Mouse (Mus musculus) right cerebral cortex, adult 2 months (tissue): ENCODE data around the gene E130309D02Rik.

ENCODE experiments used
- DNase-seq, 2 experiments: peaks; one replicate each; pipeline ENCODE4 v3.0.0; 2021 to 2022; ENCODE audit warnings: low spot score in 2 of 2

Gene E130309D02Rik

GRCm38 (mm10) chr5:143309916-143310315, 5.2 kb downstream of the E130309D02Rik start:
- no peak for DNase-seq

DNA sequence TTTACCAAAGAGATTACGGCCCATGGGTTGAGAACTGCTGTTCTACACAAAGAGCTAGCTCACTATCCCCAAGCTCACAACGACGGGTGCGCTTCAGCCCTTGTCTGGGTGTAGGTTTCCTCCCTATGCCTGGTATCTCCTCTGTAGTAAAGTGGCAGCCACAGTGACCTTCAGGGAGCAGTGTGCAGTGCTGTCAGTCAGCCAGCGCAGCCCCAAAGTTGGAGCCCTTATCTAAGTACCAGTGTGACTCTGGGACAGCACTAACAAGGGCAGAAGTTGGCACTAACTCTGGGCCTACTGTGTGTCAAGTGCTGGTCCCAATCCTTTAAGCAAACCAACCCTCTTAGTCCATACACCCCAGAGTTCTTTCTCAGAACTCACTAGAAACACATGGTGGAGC, 6.3 kb downstream of the E130309D02Rik start:
- DNase-seq = no peak

DNA sequence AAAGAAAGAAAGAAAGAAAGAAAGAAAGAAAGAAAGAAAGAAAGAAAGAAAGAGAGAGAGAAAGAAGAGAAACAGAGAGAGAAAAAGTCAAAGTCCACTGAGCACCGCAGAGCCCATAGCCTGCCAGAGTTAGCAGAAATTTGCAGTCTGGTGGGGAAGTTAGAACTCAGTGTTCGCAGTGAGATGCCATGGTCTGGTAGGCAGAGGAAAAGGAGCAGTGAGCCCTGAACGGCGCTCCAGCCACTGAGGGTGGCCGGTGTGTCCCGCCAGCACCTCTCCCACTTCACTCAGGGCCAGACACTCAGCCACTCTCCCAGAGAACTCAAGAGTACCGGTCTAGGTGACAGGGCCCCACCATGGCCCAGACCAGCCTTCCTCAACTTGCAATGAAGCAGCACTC, 10.9 kb downstream of the E130309D02Rik start:
- DNase-seq = no peak

- DNase-seq = no peak
Measured at GRCm38 (mm10) chr5:143301296-143301695, 13.9 kb downstream of the E130309D02Rik start.

- peak; percentile 64 to 74 for DNase-seq
Measured at GRCm38 (mm10) chr5:143299686-143300085, 15.5 kb downstream of the E130309D02Rik start.

DNA sequence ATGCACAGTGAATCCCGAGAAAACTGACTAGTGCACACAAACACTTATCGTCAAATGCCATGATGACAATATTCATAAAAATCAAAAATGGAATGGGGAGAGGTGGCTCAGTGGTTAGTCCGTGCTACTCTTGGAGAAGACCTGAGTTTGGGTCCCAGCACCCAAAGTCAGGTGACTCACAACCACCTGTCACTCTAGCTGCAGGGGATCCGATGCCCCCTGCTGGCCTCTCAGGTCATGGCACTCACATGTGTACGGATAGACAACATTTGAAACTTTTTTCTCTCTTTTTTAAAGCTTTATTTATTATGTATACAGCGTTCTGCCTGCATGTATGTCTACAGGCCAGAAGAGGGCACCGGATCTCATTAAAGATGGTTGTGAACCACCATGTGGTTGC, 16.8 kb downstream of the E130309D02Rik start:
- DNase-seq = no peak

GRCm38 (mm10) chr5:143297986-143298385, 17.2 kb downstream of the E130309D02Rik start:
- no peak for DNase-seq

DNA sequence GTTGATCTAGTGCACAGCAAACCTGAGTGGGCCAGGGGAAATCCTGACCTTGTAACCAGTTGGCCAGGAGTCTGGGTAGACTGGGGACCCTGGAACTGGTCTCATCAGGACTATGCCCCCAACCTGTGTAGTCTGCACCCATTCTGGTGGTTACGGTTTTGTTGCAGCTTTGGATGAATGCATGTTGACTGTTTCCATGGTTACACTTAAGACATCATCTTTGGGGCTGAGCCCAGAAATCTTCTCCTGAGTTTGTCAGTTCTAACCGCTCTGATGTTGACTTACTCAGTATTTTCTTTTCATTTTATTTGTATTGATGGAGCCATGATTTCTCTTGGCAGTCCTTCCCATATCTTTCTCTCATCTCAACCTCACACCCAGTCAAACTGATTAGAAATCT, 19.8 kb downstream of the E130309D02Rik start:
- DNase-seq = no peak

GRCm38 (mm10) chr5:143294862-143295261, 20.3 kb downstream of the E130309D02Rik start:
- DNase-seq = no peak

- peak in 1 of 2 experiments; percentile 18 for DNase-seq
Measured at GRCm38 (mm10) chr5:143293404-143293803, 21.8 kb downstream of the E130309D02Rik start, which contains the start of gene Zfp853. Zfp853 (minus strand) TSS chr5:143293623.

DNA sequence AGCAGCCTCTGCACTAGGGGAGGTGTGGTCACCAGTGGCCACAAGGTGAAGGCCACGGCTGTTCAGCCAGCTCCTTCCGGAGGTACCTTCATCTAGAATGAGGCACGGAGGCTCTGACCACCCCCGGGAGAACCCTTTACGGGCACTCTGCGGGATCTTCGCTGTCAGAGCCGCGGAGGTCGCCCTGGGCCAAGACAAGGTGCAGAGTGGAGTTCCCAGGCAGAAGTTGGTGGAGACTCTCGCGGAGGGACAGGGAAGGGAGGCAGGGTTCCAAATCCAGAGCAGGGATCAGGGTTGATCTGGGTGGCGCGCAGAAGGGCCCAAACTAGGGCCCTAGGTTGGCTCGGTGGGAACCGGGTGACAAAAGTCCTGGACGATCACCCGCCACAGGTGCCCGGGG, 22.3 kb downstream of the E130309D02Rik start:
- no peak for DNase-seq

DNA sequence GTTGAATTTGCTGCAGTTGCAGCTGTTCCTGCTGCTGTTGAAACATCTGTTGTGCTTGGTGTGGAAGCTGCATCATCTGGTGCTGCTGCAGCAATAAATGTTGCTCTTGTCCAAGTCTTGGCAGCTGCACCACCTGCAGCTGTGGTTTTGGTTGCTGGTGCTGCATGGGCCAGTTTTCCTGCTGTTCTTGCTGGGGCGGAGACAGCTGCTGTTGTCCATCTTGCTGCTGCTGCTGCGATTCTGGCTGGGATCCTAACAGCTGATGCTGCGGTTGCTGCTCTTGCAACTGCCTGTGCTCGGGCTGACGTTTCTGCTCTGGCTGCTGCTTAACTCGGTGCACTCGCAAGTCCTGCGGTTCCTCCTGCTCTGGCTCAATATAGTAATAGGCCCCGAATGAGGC, 25.9 kb downstream of the E130309D02Rik start:
- no peak for DNase-seq

- DNase-seq = no peak
Measured at GRCm38 (mm10) chr5:143288378-143288911, 26.7 kb downstream of the E130309D02Rik start.

- DNase-seq = no peak
Measured at GRCm38 (mm10) chr5:143287774-143288328, 27.3 kb downstream of the E130309D02Rik start.

DNA sequence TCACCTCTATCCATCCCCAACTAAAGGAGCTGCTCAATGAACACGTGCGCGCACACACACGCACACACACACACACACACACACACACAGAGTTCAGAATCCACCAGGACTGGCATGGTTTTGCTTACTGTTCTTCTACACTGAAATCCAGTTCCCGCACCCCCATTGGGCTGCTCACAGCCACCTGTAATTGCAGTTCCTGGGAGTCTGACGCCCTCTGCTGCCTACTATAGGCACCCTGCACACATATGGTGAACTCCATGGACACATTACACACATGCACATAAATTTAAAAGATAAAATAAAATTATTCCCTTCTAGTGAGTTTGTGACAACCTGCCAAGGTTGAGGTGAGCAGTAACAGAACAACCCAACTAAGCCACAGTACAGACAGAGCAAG, 30.4 kb downstream of the E130309D02Rik start:
- DNase-seq = no peak

GRCm38 (mm10) chr5:143279247-143279646, 35.9 kb downstream of the E130309D02Rik start:
- DNase-seq = no peak

DNA sequence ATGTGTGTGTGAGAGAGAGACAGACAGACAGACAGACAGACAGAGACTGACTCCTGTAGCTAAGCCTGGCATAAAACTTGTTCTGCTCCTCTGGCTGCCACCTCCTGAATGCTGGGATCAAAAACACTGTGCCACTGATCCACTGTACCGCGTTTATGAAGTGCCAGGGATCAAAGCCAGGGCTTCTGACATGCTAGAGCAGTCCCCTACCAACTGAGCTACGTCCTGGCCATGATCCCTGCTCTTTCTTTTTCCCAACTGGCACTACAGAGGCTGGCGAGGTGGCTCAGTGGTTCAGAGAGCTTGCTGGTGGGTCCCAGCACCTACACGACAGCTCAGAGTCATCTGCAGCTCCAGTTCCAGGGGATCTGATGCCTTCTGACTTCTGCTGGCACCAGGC, 39.4 kb downstream of the E130309D02Rik start:
- DNase-seq = no peak

- DNase-seq = no peak
Measured at GRCm38 (mm10) chr5:143272540-143273330, 42.4 kb downstream of the E130309D02Rik start.

GRCm38 (mm10) chr5:143272108-143272507, 43.1 kb downstream of the E130309D02Rik start:
- no peak for DNase-seq

GRCm38 (mm10) chr5:143271642-143272041, 43.5 kb downstream of the E130309D02Rik start:
- DNase-seq = peak in 1 of 2 experiments; percentile 44

DNA sequence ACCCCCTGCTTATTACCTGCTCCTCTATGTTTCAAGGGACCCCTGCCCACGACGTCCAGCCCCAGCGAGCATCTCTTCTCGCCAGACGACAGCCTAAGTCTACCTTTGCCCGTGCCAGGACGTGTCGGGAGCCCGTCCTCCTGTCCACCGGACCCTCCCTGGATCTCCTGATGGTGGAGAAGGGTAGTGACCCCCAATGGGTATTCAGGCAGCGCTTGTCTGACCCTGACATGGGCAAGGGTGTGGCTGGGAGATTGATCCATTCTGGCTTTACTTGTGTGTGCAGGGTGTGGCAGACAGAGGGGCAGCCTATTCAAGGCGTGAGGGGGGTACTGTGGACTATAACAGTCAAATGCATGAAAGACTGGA, 45.0 kb downstream of the E130309D02Rik start:
- DNase-seq = no peak

DNA sequence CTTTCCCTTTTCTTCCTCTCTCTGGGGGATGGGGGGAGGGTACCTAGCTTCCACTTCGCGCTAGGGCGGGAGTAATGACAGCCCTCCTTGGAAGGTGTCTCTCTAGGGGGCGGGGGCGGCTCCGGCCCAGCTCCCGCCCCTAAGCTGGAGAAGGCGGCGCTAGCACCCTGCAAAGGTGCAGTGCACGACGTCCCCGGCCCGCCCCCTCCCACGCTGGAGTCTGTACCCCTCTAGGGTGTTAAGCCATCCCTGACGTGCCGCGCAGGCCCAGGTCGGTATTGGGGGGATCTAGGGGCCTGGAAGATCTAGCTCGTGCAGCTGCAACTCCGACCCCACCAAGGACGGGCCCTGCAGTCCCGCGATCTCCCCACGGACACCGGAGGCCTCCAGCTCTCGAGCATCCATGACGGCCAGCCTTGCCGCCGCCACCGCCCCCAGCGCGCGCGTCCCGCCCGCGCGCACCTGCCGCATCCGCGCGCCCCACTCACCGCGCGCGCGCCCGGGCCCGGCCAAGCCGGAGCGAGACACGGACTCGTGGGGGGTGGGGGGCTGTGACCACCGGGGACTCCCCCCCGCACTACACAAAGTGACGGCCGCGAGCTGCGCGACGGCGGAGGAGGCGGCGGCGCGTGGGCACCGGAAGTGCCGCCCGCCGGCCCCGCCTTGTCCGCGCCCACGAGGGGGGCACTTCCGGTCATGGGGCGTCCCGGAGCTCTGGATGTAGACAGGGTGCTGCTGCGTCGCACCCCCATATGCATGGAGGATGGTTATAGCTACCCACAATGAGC, 45.6 kb downstream of the E130309D02Rik start, which contains the start of gene Zfp316:
Gene Zfp316, minus strand, starts transcription at position 660 of the 788 bp plus-strand sequence.
- peak; percentile 67 for DNase-seq
